Mouse (Mus musculus) heart, adult 2 months (tissue): ENCODE results near the gene Lrp3. TPM values are rescaled to one million over a fixed set of nuclear protein-coding genes. Genes with fewer than 3 reads are reported as not detected.
A peak's percentile ranks its signal among the peaks of the same experiment; 100 is the strongest.

Experiments used
- DNase-seq, 2 experiments: peaks; one replicate each; pipeline ENCODE4 v3.0.0; 2021
- H3K27ac ChIP-seq: fragments of 200-600 bp; 2 replicates; pipeline ENCODE4 v1.8.1; 2022
- H3K27me3 ChIP-seq: fragments of 200-500 bp; 2 replicates; pipeline ENCODE4 v1.6.1; 2012; ENCODE audit warnings: mild to moderate bottlenecking, low read length, inconsistent platforms, mixed read lengths; ENCODE audit not compliant: control insufficient read depth, insufficient read depth
- H3K36me3 ChIP-seq: fragments of 200-500 bp; 2 replicates; pipeline ENCODE4 v1.6.1; 2012; ENCODE audit warnings: low read length, inconsistent platforms; ENCODE audit not compliant: control insufficient read depth, insufficient read depth
- H3K4me1 ChIP-seq: fragments of 200-500 bp; 2 replicates; pipeline ENCODE4 v1.6.1; 2011; ENCODE audit warnings: low read length; ENCODE audit not compliant: control insufficient read depth, insufficient read depth
- H3K4me3 ChIP-seq: fragments of 200-600 bp; 2 replicates; pipeline ENCODE4 v1.8.1; 2022
- H3K79me2 ChIP-seq: fragments of 200-500 bp; replicated peaks from 2 replicates; pipeline ENCODE4 v1.6.1; 2012; ENCODE audit warnings: mild to moderate bottlenecking, inconsistent platforms, low read length, moderate library complexity, mixed read lengths; ENCODE audit not compliant: control insufficient read depth, insufficient read depth
- H3K9ac ChIP-seq: fragments of 200-500 bp; 2 replicates; pipeline ENCODE4 v1.6.1; 2012; ENCODE audit warnings: low read depth, mild to moderate bottlenecking, control low read depth, inconsistent platforms, low read length, mixed read lengths
- CTCF ChIP-seq: fragments of 200-600 bp; IDR thresholded peaks from 2 replicates; pipeline ENCODE4 v1.8.1; 2022; ENCODE audit warnings: antibody characterized with exemption, mild to moderate bottlenecking, moderate library complexity
- EP300 ChIP-seq: fragments of 200-500 bp; IDR thresholded peaks from 2 replicates; pipeline ENCODE4 v1.6.1; 2011; ENCODE audit warnings: low read depth, low read length, control low read depth; ENCODE audit not compliant: insufficient read depth
- POLR2A ChIP-seq: fragments of 200-500 bp; IDR thresholded peaks from 2 replicates; pipeline ENCODE4 v1.6.1; 2011; ENCODE audit warnings: mild to moderate bottlenecking, low read depth, low read length, control low read depth; ENCODE audit not compliant: insufficient read depth
- WGBS: fragments of 180-500 bp; shearing (Covaris S2); methylation state at CpG from one replicate; pipeline ENCODE4 v1.1.7; 2018; 5-methylcytosine and 5-hydroxymethylcytosine counted together
- intact Hi-C: fragments of 180-260 bp; cut with DNase I; formaldehyde crosslinking; loops from one replicate; pipeline ENCODE4 v1.15.1; 2025
- polyA plus RNA-seq: library from polyadenylated mRNA; depleted of rRNA; stranded (reverse); fragments of >200 nt; gene quantifications from 2 replicates; pipeline ENCODE4 v1.2.3, GENCODE M21; 2012
- total RNA-seq, 2 experiments: library from RNA; stranded (reverse); gene quantifications; 2 replicates each; pipeline ENCODE4 v1.2.3; 2021

The Lrp3 gene
- total and polyA plus RNA-seq, 3 experiments = 6.7 to 10.7 (median 7.4) TPM

- Histone ChIP-seq H3K27ac (no peak overlapping the region), H3K27me3 (no peaks in the 10 kb centered on the region), H3K4me1 (peaks cover 1% of the 10 kb centered on the region), H3K4me3 (no peak overlapping the region), H3K9ac (no peak overlapping the region), H3K79me2 (no peaks in the 10 kb centered on the region), H3K36me3 (no peaks in the 10 kb centered on the region)
- 79% methylated on average over 5 of the region's 5 CpGs for WGBS
- intact Hi-C loops = loop anchor here (10.0 kb wide), 1 partner anchor 252 kb away; the partner anchor contains the start of gene Pepd
- no peak for DNase-seq
- no peak for TF ChIP-seq POLR2A
- no peak for TF ChIP-seq CTCF
- no peak for TF ChIP-seq EP300
These were observed 48.3 kb downstream of the Lrp3 start for GRCm38 (mm10) chr7:35166988-35167387.

- DNase-seq = no peak
- Histone ChIP-seq H3K27me3 (no peaks in the 10 kb centered on the region), H3K4me1 (no peaks in the 10 kb centered on the region), H3K79me2 (no peaks in the 10 kb centered on the region), H3K27ac (no peak overlapping the region), H3K36me3 (no peaks in the 10 kb centered on the region), H3K9ac (no peak overlapping the region), H3K4me3 (no peak overlapping the region)
- WGBS = 77% methylated on average over 6 of the region's 6 CpGs
- intact Hi-C loops = loop anchor here (10.0 kb wide), 1 partner anchor 249 kb away; the partner anchor contains the start of gene Pepd
- TF ChIP-seq CTCF (no peak), EP300 (no peak), POLR2A (no peak)
These were observed 51.2 kb downstream of the Lrp3 start for GRCm38 (mm10) chr7:35164131-35164530.

- no peak overlapping the region for H3K4me3 ChIP-seq
- DNase-seq = peak in 1 of 2 experiments; percentile 51
- 36% methylated on average over 7 of the region's 7 CpGs for WGBS
- TF ChIP-seq EP300 (no peak), POLR2A (no peak), CTCF (no peak)
- H3K79me2 ChIP-seq = no peaks in the 10 kb centered on the region
- no peaks in the 10 kb centered on the region for H3K36me3 ChIP-seq
- intact Hi-C loops = loop anchor here (10.0 kb wide), 1 partner anchor 249 kb away; the partner anchor contains the start of gene Pepd
- H3K27me3 ChIP-seq = no peaks in the 10 kb centered on the region
- no peak overlapping the region for H3K27ac ChIP-seq
- H3K4me1 ChIP-seq = no peaks in the 10 kb centered on the region
- no peak overlapping the region for H3K9ac ChIP-seq
These were observed 51.7 kb downstream of the Lrp3 start for GRCm38 (mm10) chr7:35163600-35163999.

GRCm38 (mm10) chr7:35162443-35162842 is 52.9 kb downstream of the Lrp3 start:
- H3K4me3 ChIP-seq = no peak overlapping the region
- WGBS = 66% methylated on average over 6 of the region's 6 CpGs
- no peak overlapping the region for H3K27ac ChIP-seq
- H3K9ac ChIP-seq = no peak overlapping the region
- intact Hi-C loops = loop anchor here (10.0 kb wide), 1 partner anchor 248 kb away; the partner anchor contains the start of gene Pepd
- TF ChIP-seq POLR2A (no peak), CTCF (no peak), EP300 (no peak)
- no peak for DNase-seq
- H3K27me3 ChIP-seq = no peaks in the 10 kb centered on the region
- no peaks in the 10 kb centered on the region for H3K36me3 ChIP-seq
- no peaks in the 10 kb centered on the region for H3K79me2 ChIP-seq
- no peaks in the 10 kb centered on the region for H3K4me1 ChIP-seq

GRCm38 (mm10) chr7:35157512-35157911 is 57.8 kb downstream of the Lrp3 start:
- TF ChIP-seq CTCF (no peak), POLR2A (no peak), EP300 (no peak)
- H3K27me3 ChIP-seq = no peaks in the 10 kb centered on the region; the same call in 1 of the 2 replicates

GRCm38 (mm10) chr7:35156561-35157477 is 58.5 kb downstream of the Lrp3 start:
- no peaks in the 10 kb centered on the region for H3K36me3 ChIP-seq
- intact Hi-C loops = no loop called here

More at GRCm38 (mm10) chr7:35157512-35157911, 57.8 kb downstream of the Lrp3 start:
- Histone ChIP-seq H3K36me3 (no peaks in the 10 kb centered on the region), H3K79me2 (no peaks in the 10 kb centered on the region), H3K9ac (no peak overlapping the region), H3K4me3 (no peak overlapping the region), H3K27ac (no peak overlapping the region), H3K4me1 (no peaks in the 10 kb centered on the region)
- WGBS = 59% methylated on average over 3 of the region's 3 CpGs
- no peak for DNase-seq
- intact Hi-C loops = no loop called here

More at GRCm38 (mm10) chr7:35156561-35157477, 58.5 kb downstream of the Lrp3 start:
- H3K79me2 ChIP-seq = no peaks in the 10 kb centered on the region
- no peak overlapping the region for H3K9ac ChIP-seq
- H3K4me1 ChIP-seq = no peaks in the 10 kb centered on the region
- no peak for TF ChIP-seq POLR2A
- TF ChIP-seq EP300 = no peak
- TF ChIP-seq CTCF = no peak
- DNase-seq = peak in 1 of 2 experiments; percentile 44
- no peaks in the 10 kb centered on the region; the same call in 1 of the 2 replicates for H3K27me3 ChIP-seq
- H3K27ac ChIP-seq = no peak overlapping the region
- H3K4me3 ChIP-seq = no peak overlapping the region
- 48% methylated on average over 16 of the region's 16 CpGs for WGBS
